Mouse (Mus musculus) embryo, embryonic 11.5 days (tissue): ENCODE results near the gene Tnik.

ENCODE experiments used
- DNase-seq: peaks from one replicate; pipeline ENCODE4 v3.0.0-alpha.2; 2012; ENCODE audit warnings: low read depth, low spot score

Tnik gene

GRCm38 (mm10) chr3:28705522-28706137, 442.6 kb downstream of the Tnik start:
- DNase-seq, result no peak

- DNase-seq, result no peak
These were observed 443.7 kb downstream of the Tnik start for GRCm38 (mm10) chr3:28706736-28707135.

- no peak for DNase-seq
These were observed 446.7 kb downstream of the Tnik start for GRCm38 (mm10) chr3:28709740-28710139.

- no peak for DNase-seq
These were observed 451.1 kb downstream of the Tnik start for GRCm38 (mm10) chr3:28713913-28714698.

- DNase-seq, result no peak
These were observed 455.5 kb downstream of the Tnik start for GRCm38 (mm10) chr3:28718521-28718920.

- no peak for DNase-seq
These were observed 458.2 kb downstream of the Tnik start for GRCm38 (mm10) chr3:28721218-28721617.

GRCm38 (mm10) chr3:28721838-28722237, 458.8 kb downstream of the Tnik start:
- DNase-seq, result no peak

GRCm38 (mm10) chr3:28722531-28722930, 459.5 kb downstream of the Tnik start:
- DNase-seq, result no peak

GRCm38 (mm10) chr3:28723534-28723933, 460.5 kb downstream of the Tnik start:
- no peak for DNase-seq

GRCm38 (mm10) chr3:28725203-28725602, 462.2 kb downstream of the Tnik start:
- DNase-seq, result no peak
